24 mouse cellular contexts compared by ENCODE assay signal in the genomic region with DNA sequence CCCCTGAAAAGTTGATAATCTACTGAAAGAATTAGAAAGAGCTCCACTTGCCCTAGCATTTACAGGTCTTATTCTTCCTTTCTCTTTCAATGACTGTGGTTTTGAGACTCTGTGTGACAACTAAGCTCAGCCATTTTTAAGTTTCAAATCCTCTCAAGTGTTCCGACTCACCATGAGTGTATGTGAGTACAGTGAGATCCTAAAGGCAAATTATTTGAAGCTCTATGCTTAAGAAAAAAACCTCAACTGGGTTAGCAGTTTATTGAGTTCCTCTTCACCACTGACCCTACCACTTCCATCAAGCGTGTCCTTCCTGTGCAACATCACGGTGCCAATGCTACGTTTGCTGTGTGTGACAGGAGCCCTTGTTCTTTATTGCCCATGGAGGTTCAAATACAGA.
"Had no signal": no experiment of that assay in that cellular context is flagged by ENCODE, and none has a peak within 500 bp of the region (broad histone marks: within the 10 kb centered on the region; RNA-seq: fewer than 3 reads in every experiment).

No protein-coding gene starts in this region.

- H3K4me1 ChIP-seq: heart, embryonic 13.5 days; heart, embryonic 15.5 days; hindbrain, embryonic 13.5 days; hindbrain, embryonic 15.5 days; limb, embryonic 10.5 days had no signal

- H3K4me3 ChIP-seq: heart, adult 2 months; heart, embryonic 13.5 days; heart, embryonic 15.5 days; hindbrain, embryonic 13.5 days; hindbrain, embryonic 15.5 days; left cerebral cortex, adult 2 months; limb, embryonic 10.5 days; limb, embryonic 12.5 days had no signal

- DNase-seq: forebrain, postnatal 0 days; gastrocnemius, postnatal 14 days; gastrocnemius, postnatal 36 days; heart, adult 11 months; heart, adult 2 months; heart, postnatal 14 days; heart, postnatal 36 days; kidney, adult 11 months; kidney, adult 2 months; kidney, adult 9 months; kidney, postnatal 10 days; kidney, postnatal 25 days; kidney, postnatal 4 days; liver had no signal

- H3K9ac ChIP-seq: forebrain, postnatal 0 days; heart, embryonic 13.5 days; heart, embryonic 15.5 days; hindbrain, embryonic 13.5 days; hindbrain, embryonic 15.5 days; limb, embryonic 12.5 days had no signal

- H3K27ac ChIP-seq: heart, adult 2 months; heart, embryonic 13.5 days; heart, embryonic 15.5 days; hindbrain, embryonic 13.5 days; hindbrain, embryonic 15.5 days; hindbrain, postnatal 0 days; left cerebral cortex, adult 2 months; limb, embryonic 10.5 days; limb, embryonic 12.5 days had no signal

- ATAC-seq: forebrain, postnatal 0 days; hindbrain, postnatal 0 days; intestine, embryonic 16.5 days had no signal

- H3K27me3 ChIP-seq: heart, embryonic 13.5 days; heart, embryonic 15.5 days; hindbrain, embryonic 13.5 days; hindbrain, embryonic 15.5 days; limb, embryonic 12.5 days had no signal

- H3K4me2 ChIP-seq: heart, embryonic 11.5 days; heart, embryonic 13.5 days; heart, embryonic 15.5 days; hindbrain, embryonic 13.5 days; hindbrain, embryonic 15.5 days; limb, embryonic 12.5 days had no signal

- H3K9me3 ChIP-seq: heart, embryonic 13.5 days; heart, embryonic 15.5 days; hindbrain, embryonic 13.5 days; hindbrain, embryonic 15.5 days; limb, embryonic 10.5 days; limb, embryonic 12.5 days had no signal
